Mouse (Mus musculus) megakaryocyte, embryonic 14.5 days (primary cell): ENCODE measurements at regions not wholly inside any gene's neighbourhood (a gene's known extent, or its start where the extent isn't known, plus 50 kb on each side); places are given as distances from the start of the nearest gene placed in this dataset.

Experiments used
- FLI1 ChIP-seq: IDR thresholded peaks from 2 replicates; pipeline ENCODE4 v1.6.1; 2012; ENCODE audit warnings: low read length, inconsistent platforms, mixed read lengths
- GATA1 ChIP-seq: IDR thresholded peaks from 3 replicates; pipeline ENCODE4 v1.6.1; 2012; ENCODE audit warnings: mixed read lengths, low read length, inconsistent platforms, borderline replicate concordance

DNA sequence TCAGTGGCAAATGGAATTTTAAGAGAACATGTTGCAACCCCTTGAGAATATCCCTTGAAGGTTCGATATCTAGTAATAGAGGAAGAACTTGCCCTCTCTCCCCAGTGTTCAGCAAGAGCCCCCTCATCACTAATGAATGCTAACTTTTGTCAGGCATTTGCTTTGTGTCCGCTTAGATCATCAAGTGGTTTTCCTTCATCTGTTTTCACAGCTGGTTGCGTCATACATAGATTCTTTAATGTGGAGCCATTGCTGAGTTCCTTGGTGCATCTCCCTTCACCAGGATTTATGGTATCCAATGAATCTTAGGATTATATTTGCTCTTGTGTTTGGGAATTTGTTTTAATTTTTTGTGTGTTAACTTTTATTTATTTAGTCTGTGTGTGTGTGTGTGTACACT lies 124.2 kb upstream of the Twist2 start:
- TF ChIP-seq GATA1 (no peak), FLI1 (no peak)
